Mouse (Mus musculus): ENCODE results near the gene Exph5.

Gene Exph5

GRCm38 (mm10) chr9:53286793-53287192 is 14.7 kb upstream of the Exph5 start:
- H3K27me3 ChIP-seq (ENCODE audit: control insufficient read depth, insufficient read depth, low read length, poor library complexity, severe bottlenecking): no peaks in the 10 kb centered on the region
- no peak for DNase-seq (ENCODE audit: low read depth, low spot score)
- no peaks in the 10 kb centered on the region for H3K36me3 ChIP-seq (ENCODE audit: control insufficient read depth, insufficient read depth, low read length, poor library complexity, severe bottlenecking)

GRCm38 (mm10) chr9:53290006-53290405 is 11.5 kb upstream of the Exph5 start:
- no peak for DNase-seq (ENCODE audit: low read depth, low spot score)
- H3K27me3 ChIP-seq (ENCODE audit: control insufficient read depth, insufficient read depth, low read length, poor library complexity, severe bottlenecking): no peaks in the 10 kb centered on the region
- no peaks in the 10 kb centered on the region for H3K36me3 ChIP-seq (ENCODE audit: control insufficient read depth, insufficient read depth, low read length, poor library complexity, severe bottlenecking)

- Histone ChIP-seq H3K36me3 (ENCODE audit: control insufficient read depth, insufficient read depth, low read length, poor library complexity, severe bottlenecking) (no peaks in the 10 kb centered on the region), H3K27me3 (ENCODE audit: control insufficient read depth, insufficient read depth, low read length, poor library complexity, severe bottlenecking) (no peaks in the 10 kb centered on the region)
- no peak for DNase-seq (ENCODE audit: low read depth, low spot score)
Measured at GRCm38 (mm10) chr9:53292833-53293232, 8.6 kb upstream of the Exph5 start.

- Histone ChIP-seq H3K36me3 (ENCODE audit: control insufficient read depth, insufficient read depth, low read length, poor library complexity, severe bottlenecking) (no peaks in the 10 kb centered on the region), H3K27me3 (ENCODE audit: control insufficient read depth, insufficient read depth, low read length, poor library complexity, severe bottlenecking) (no peaks in the 10 kb centered on the region; the same call in 1 of the 2 replicates)
- no peak for DNase-seq (ENCODE audit: low read depth, low spot score)
Measured at GRCm38 (mm10) chr9:53301801-53302311, 386 bp downstream of the Exph5 start.

GRCm38 (mm10) chr9:53302415-53302814 is 945 bp downstream of the Exph5 start:
- H3K36me3 ChIP-seq (ENCODE audit: control insufficient read depth, insufficient read depth, low read length, poor library complexity, severe bottlenecking): no peaks in the 10 kb centered on the region
- DNase-seq (ENCODE audit: low read depth, low spot score): no peak
- no peaks in the 10 kb centered on the region; the same call in 1 of the 2 replicates for H3K27me3 ChIP-seq (ENCODE audit: control insufficient read depth, insufficient read depth, low read length, poor library complexity, severe bottlenecking)

- no peaks in the 10 kb centered on the region for H3K36me3 ChIP-seq (ENCODE audit: control insufficient read depth, insufficient read depth, low read length, poor library complexity, severe bottlenecking)
- H3K27me3 ChIP-seq (ENCODE audit: control insufficient read depth, insufficient read depth, low read length, poor library complexity, severe bottlenecking): no peaks in the 10 kb centered on the region
- DNase-seq (ENCODE audit: low read depth, low spot score): no peak
Measured at GRCm38 (mm10) chr9:53307904-53308303, 6.4 kb downstream of the Exph5 start.

- H3K27me3 ChIP-seq (ENCODE audit: control insufficient read depth, insufficient read depth, low read length, poor library complexity, severe bottlenecking): no peaks in the 10 kb centered on the region
- H3K36me3 ChIP-seq (ENCODE audit: control insufficient read depth, insufficient read depth, low read length, poor library complexity, severe bottlenecking): no peaks in the 10 kb centered on the region
- no peak for DNase-seq (ENCODE audit: low read depth, low spot score)
Measured at GRCm38 (mm10) chr9:53312981-53313380, 11.5 kb downstream of the Exph5 start.

- no peaks in the 10 kb centered on the region for H3K27me3 ChIP-seq (ENCODE audit: control insufficient read depth, insufficient read depth, low read length, poor library complexity, severe bottlenecking)
- DNase-seq (ENCODE audit: low read depth, low spot score): no peak
- no peaks in the 10 kb centered on the region for H3K36me3 ChIP-seq (ENCODE audit: control insufficient read depth, insufficient read depth, low read length, poor library complexity, severe bottlenecking)
Measured at GRCm38 (mm10) chr9:53320894-53321650, 19.6 kb downstream of the Exph5 start.

GRCm38 (mm10) chr9:53321683-53322082 is 20.2 kb downstream of the Exph5 start:
- no peak for DNase-seq (ENCODE audit: low read depth, low spot score)
- Histone ChIP-seq H3K36me3 (ENCODE audit: control insufficient read depth, insufficient read depth, low read length, poor library complexity, severe bottlenecking) (no peaks in the 10 kb centered on the region), H3K27me3 (ENCODE audit: control insufficient read depth, insufficient read depth, low read length, poor library complexity, severe bottlenecking) (no peaks in the 10 kb centered on the region)

GRCm38 (mm10) chr9:53323419-53324251 is 22.2 kb downstream of the Exph5 start:
- H3K36me3 ChIP-seq (ENCODE audit: control insufficient read depth, insufficient read depth, low read length, poor library complexity, severe bottlenecking): no peaks in the 10 kb centered on the region
- no peak for DNase-seq (ENCODE audit: low read depth, low spot score)
- H3K27me3 ChIP-seq (ENCODE audit: control insufficient read depth, insufficient read depth, low read length, poor library complexity, severe bottlenecking): no peaks in the 10 kb centered on the region

GRCm38 (mm10) chr9:53325363-53326090 is 24.1 kb downstream of the Exph5 start:
- DNase-seq (ENCODE audit: low read depth, low spot score): no peak
- Histone ChIP-seq H3K27me3 (ENCODE audit: control insufficient read depth, insufficient read depth, low read length, poor library complexity, severe bottlenecking) (no peaks in the 10 kb centered on the region), H3K36me3 (ENCODE audit: control insufficient read depth, insufficient read depth, low read length, poor library complexity, severe bottlenecking) (no peaks in the 10 kb centered on the region)

GRCm38 (mm10) chr9:53328203-53328602 is 26.7 kb downstream of the Exph5 start:
- no peaks in the 10 kb centered on the region for H3K36me3 ChIP-seq (ENCODE audit: control insufficient read depth, insufficient read depth, low read length, poor library complexity, severe bottlenecking)
- no peaks in the 10 kb centered on the region for H3K27me3 ChIP-seq (ENCODE audit: control insufficient read depth, insufficient read depth, low read length, poor library complexity, severe bottlenecking)
- DNase-seq (ENCODE audit: low read depth, low spot score): no peak

GRCm38 (mm10) chr9:53329301-53330206 is 28.1 kb downstream of the Exph5 start:
- no peak for DNase-seq (ENCODE audit: low read depth, low spot score)
- no peaks in the 10 kb centered on the region for H3K36me3 ChIP-seq (ENCODE audit: control insufficient read depth, insufficient read depth, low read length, poor library complexity, severe bottlenecking)
- H3K27me3 ChIP-seq (ENCODE audit: control insufficient read depth, insufficient read depth, low read length, poor library complexity, severe bottlenecking): no peaks in the 10 kb centered on the region

- H3K27me3 ChIP-seq (ENCODE audit: control insufficient read depth, insufficient read depth, low read length, poor library complexity, severe bottlenecking): no peaks in the 10 kb centered on the region
Measured at GRCm38 (mm10) chr9:53330247-53330646, 28.8 kb downstream of the Exph5 start.

More at GRCm38 (mm10) chr9:53330247-53330646, 28.8 kb downstream of the Exph5 start:
- DNase-seq (ENCODE audit: low read depth, low spot score): no peak
- H3K36me3 ChIP-seq (ENCODE audit: control insufficient read depth, insufficient read depth, low read length, poor library complexity, severe bottlenecking): no peaks in the 10 kb centered on the region

Data from splenic B cell, adult 2 months (primary cell).